14 mouse cellular contexts compared by ENCODE assay signal in the genomic region with DNA sequence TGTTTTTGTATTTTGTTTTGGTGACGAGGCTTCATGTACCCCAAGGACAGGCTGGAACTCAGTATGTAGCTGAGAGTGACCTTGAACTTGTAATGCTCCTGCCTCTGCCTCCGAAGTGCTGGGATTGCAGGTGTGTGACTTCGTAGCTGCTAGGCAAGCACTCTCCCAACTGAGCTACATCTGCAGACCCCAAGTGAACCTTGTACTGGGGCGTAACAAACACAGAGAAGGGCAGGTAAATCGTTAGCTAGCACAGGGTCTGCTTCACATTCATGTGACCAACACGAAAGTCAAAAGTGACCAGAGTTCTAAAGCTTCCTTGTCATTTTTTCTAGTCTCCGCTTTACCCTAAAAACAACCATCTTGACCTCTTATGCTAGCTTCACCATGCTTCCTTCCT.
"Had no signal": no experiment of that assay in that cellular context is flagged by ENCODE, and none has a peak within 500 bp of the region (broad histone marks: within the 10 kb centered on the region; RNA-seq: fewer than 3 reads in every experiment).

No protein-coding gene starts in this region.

- H3K27ac ChIP-seq: hindbrain, postnatal 0 days; limb, embryonic 15.5 days; liver, embryonic 12.5 days; midbrain, embryonic 13.5 days; neural tube, embryonic 15.5 days had no signal

- H3K4me1 ChIP-seq: liver, embryonic 12.5 days; neural tube, embryonic 15.5 days had no signal

- H3K4me3 ChIP-seq: limb, embryonic 15.5 days; liver, embryonic 12.5 days; midbrain, embryonic 13.5 days; myocyte; neural tube, embryonic 15.5 days had no signal

- ATAC-seq: hindbrain, postnatal 0 days; liver, embryonic 12.5 days; midbrain, embryonic 13.5 days had no signal

- H3K9me3 ChIP-seq: limb, embryonic 15.5 days; liver, embryonic 12.5 days; midbrain, embryonic 13.5 days; neural tube, embryonic 15.5 days had no signal

- H3K27me3 ChIP-seq: limb, embryonic 15.5 days; liver, embryonic 12.5 days; midbrain, embryonic 13.5 days; neural tube, embryonic 15.5 days had no signal

- H3K36me3 ChIP-seq: limb, embryonic 15.5 days; liver, embryonic 12.5 days; midbrain, embryonic 13.5 days; neural tube, embryonic 15.5 days had no signal

- DNase-seq: layer of hippocampus, adult 9-11 months; layer of hippocampus, postnatal 36 days; lung, embryonic 14.5 days; lung, postnatal 14 days; right cerebral cortex, postnatal 4 days; spleen, adult 18-20 months; thymus, adult 18-20 months; thymus, postnatal 14 days had no signal

- H3K9ac ChIP-seq: limb, embryonic 15.5 days; liver, embryonic 12.5 days; lung, embryonic 14.5 days; midbrain, embryonic 13.5 days; neural tube, embryonic 15.5 days had no signal

- H3K4me2 ChIP-seq: limb, embryonic 15.5 days; liver, embryonic 12.5 days; lung, embryonic 14.5 days; midbrain, embryonic 13.5 days; neural tube, embryonic 15.5 days had no signal
